Mouse (Mus musculus) kidney, adult 2 months (tissue): Measurements from ENCODE around the gene Nek4.

Experiments
- CTCF ChIP-seq: fragments of 200-500 bp; conservative IDR thresholded peaks from 2 replicates; pipeline ENCODE4 v1.5.1; 2011; ENCODE audit warnings: low read depth, mild to moderate bottlenecking, control low read depth, low read length, moderate library complexity, mixed read lengths; ENCODE audit not compliant: insufficient read depth, insufficient read length
- POLR2A ChIP-seq: fragments of 200-500 bp; IDR thresholded peaks from one replicate; pipeline ENCODE4 v1.6.1; 2011; ENCODE audit warnings: low read depth, low read length, control low read depth

DNA sequence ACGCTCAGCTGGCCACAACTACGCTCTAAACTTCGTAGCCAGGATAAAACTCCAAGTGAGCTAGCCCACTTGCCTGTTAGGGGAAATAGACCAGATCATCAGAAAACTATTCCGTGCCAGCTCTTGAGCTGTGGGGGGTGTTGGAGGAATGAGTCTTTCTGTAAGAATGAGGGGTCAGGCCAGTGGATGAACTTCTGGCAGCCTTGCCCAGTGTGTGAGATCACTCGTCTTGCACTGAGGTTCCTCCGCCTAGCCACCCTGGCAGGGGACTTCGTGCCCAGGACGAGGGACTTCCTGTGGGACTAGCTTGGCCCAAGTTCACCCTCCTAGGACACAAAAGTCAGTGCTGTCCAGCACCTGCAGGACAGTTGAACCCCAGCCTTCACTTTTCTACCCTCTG, 46.9 kb upstream of the Nek4 start:
- TF ChIP-seq CTCF (no peak), POLR2A (no peak)
